Mouse (Mus musculus) ES-E14 (cell line): ENCODE data around the gene Megf9. TPM values are rescaled to one million over a fixed set of nuclear protein-coding genes. Genes with fewer than 3 reads are reported as not detected.

Experiments used
- DNase-seq: peaks from one replicate; pipeline ENCODE4 v3.0.0-alpha.2; 2013; ENCODE audit warnings: low read depth, low spot score
- H3K27ac ChIP-seq: 2 replicates; pipeline ENCODE4 v1.5.1; 2012; ENCODE audit warnings: low read depth, mild to moderate bottlenecking, low read length, moderate library complexity, mixed read lengths; ENCODE audit not compliant: poor library complexity, insufficient read depth, severe bottlenecking
- H3K36me3 ChIP-seq: 2 replicates; pipeline ENCODE4 v1.6.1; 2012; ENCODE audit warnings: mild to moderate bottlenecking, low read length, moderate library complexity, mixed read lengths; ENCODE audit not compliant: control insufficient read depth, poor library complexity, insufficient read depth, severe bottlenecking
- H3K4me1 ChIP-seq, 2 experiments: fragments of 150-350 bp in 1 of 2; sonication (generic) in 1 of 2; 2 replicates each; pipeline ENCODE4 v1.6.1; 2012; ENCODE audit warnings: low read length in 2 of 2, mild to moderate bottlenecking in 1 of 2, mixed read lengths in 1 of 2; ENCODE audit not compliant: control insufficient read depth in 2 of 2, insufficient read depth in 2 of 2, poor library complexity in 1 of 2
- H3K4me3 ChIP-seq, 2 experiments: fragments of 150-350 bp in 1 of 2; sonication (generic) in 1 of 2; 2 replicates each; pipeline ENCODE4 v1.5.1; 2012; ENCODE audit warnings: low read length in 2 of 2, low read depth in 1 of 2, mild to moderate bottlenecking in 1 of 2, mixed read lengths in 1 of 2; ENCODE audit not compliant: insufficient read depth in 1 of 2, poor library complexity in 1 of 2, severe bottlenecking in 1 of 2
- H3K9ac ChIP-seq: 2 replicates; pipeline ENCODE4 v1.6.1; 2012; ENCODE audit warnings: low read depth, mild to moderate bottlenecking, low read length, mixed read lengths; ENCODE audit not compliant: poor library complexity, insufficient read depth, severe bottlenecking
- H3K9me3 ChIP-seq: fragments of 150-350 bp; sonication (generic); 2 replicates; pipeline ENCODE4 v1.6.1; 2012; ENCODE audit warnings: low read depth, mild to moderate bottlenecking, low read length; ENCODE audit not compliant: control insufficient read depth, insufficient read depth
- CHD2 ChIP-seq: IDR thresholded peaks from 2 replicates; pipeline ENCODE4 v1.6.1; 2014; ENCODE audit warnings: mild to moderate bottlenecking, low read depth, low read length, inconsistent platforms
- HCFC1 ChIP-seq: IDR thresholded peaks from 2 replicates; pipeline ENCODE4 v1.6.1; 2012; ENCODE audit warnings: low read length, inconsistent platforms, borderline replicate concordance; ENCODE audit not compliant: insufficient read depth
- MAFK ChIP-seq: IDR thresholded peaks from 2 replicates; pipeline ENCODE4 v1.6.1; 2014; ENCODE audit warnings: mild to moderate bottlenecking, low read depth, low read length, inconsistent platforms; ENCODE audit not compliant: insufficient read depth
- ZC3H11A ChIP-seq: IDR thresholded peaks from 2 replicates; pipeline ENCODE4 v1.6.1; 2012; ENCODE audit warnings: low read depth, mild to moderate bottlenecking, inconsistent platforms, low read length, borderline replicate concordance
- ZNF384 ChIP-seq: IDR thresholded peaks from 2 replicates; pipeline ENCODE4 v1.6.1; 2012; ENCODE audit warnings: low read depth, low read length, inconsistent platforms
- in situ Hi-C, 2 experiments: fragments of 600-800 bp; cut with MboI; formaldehyde crosslinking; loops; one replicate each; pipeline ENCODE4 v1.15.1; 2025; ENCODE audit warnings: low sequenced_read_pairs in 2 of 2, inconsistent platforms in 1 of 2; ENCODE audit not compliant: unreplicated experiment in 2 of 2
- total RNA-seq: library from RNA; depleted of rRNA; stranded (reverse); fragments of 300-350 nt; gene quantifications from 2 replicates; pipeline ENCODE4 v1.2.3, GENCODE M21; 2012

The Megf9 gene
- total RNA-seq, 1 experiment, result 2.2 TPM

DNA sequence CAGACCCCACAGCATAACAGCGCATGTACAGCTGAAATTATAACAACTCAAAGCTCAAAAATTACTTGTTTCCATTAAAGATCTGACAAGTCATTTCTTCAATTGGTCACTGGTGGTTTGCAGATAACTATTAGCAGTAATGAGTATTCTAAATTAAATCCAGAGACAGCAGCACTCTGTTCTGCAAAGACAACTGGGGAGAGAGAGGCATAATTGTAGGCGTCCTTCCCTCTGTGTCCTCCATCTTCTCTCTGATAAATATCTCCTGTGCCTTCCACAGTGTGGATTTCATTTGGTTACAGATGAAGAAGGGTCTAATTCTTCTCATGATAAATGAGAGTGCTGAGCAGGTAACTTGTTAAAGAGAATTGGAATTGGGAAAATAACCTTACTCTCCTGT, 135.7 kb downstream of the Megf9 start:
- no peak overlapping the region for H3K9ac ChIP-seq
- H3K9me3 ChIP-seq, result no peaks in the 10 kb centered on the region
- no peak overlapping the region for H3K4me3 ChIP-seq
- TF ChIP-seq CHD2 (no peak), ZC3H11A (no peak), MAFK (no peak), HCFC1 (no peak), ZNF384 (no peak)
- peaks cover 29% of the 10 kb centered on the region for H3K36me3 ChIP-seq
- in situ Hi-C loops, result no loop called here
- no peak overlapping the region for H3K27ac ChIP-seq
- no peak for DNase-seq
- H3K4me1 ChIP-seq, result no peaks in the 10 kb centered on the region; a peak in 1 of 4 replicates

DNA sequence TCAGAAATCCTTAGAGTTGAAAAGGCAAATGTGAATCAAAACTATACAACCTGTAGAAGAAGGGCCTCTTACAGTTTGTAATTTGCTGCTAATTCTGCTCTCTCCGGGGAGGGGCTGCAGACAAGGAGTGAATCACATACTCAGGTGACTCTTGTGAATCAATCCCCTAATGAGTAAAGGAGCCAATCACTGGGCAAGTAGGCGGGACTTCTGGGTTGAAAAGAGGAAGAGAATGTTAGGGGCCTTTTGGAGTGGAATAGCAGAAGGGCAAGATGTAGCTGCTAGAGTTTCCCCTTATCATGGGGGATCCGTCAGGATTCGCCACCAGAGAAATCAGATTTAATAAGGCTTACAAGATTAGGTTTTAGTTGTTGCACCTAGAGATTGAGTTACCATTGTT, 136.7 kb downstream of the Megf9 start:
- Histone ChIP-seq H3K4me3 (peak overlapping the region; percentile 17 to 33; a peak in 2 of 4 replicates), H3K4me1 (no peaks in the 10 kb centered on the region; a peak in 1 of 4 replicates), H3K9ac (no peak overlapping the region; the same call in 1 of the 2 replicates), H3K27ac (no peak overlapping the region), H3K36me3 (peaks cover 30% of the 10 kb centered on the region), H3K9me3 (no peaks in the 10 kb centered on the region)
- in situ Hi-C loops, result no loop called here
- DNase-seq, result no peak
- TF ChIP-seq CHD2 (no peak), MAFK (no peak), ZNF384 (no peak), ZC3H11A (no peak), HCFC1 (no peak)

DNA sequence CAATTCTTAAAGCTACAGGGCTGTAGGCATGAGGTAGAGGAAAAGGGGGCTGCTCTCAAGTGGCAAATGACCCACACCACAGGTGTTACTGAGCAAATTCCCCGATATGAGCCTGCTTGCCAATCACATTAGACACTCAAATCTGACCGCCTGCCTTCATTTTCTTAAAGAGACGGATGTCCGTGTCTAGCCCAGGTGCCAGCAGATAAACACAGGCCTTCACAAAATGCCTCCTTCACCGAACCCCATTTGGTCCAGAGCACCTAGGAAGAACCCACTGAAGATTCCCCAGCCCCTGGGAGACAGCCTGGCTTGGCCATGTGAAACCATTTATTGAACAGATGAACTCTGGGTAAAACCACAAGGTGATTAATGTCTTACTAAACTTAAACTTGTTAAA, 138.1 kb downstream of the Megf9 start:
- Histone ChIP-seq H3K36me3 (peaks cover 26% of the 10 kb centered on the region), H3K27ac (no peak overlapping the region), H3K9me3 (no peaks in the 10 kb centered on the region), H3K4me3 (no peak overlapping the region), H3K9ac (no peak overlapping the region), H3K4me1 (no peaks in the 10 kb centered on the region; a peak in 1 of 4 replicates)
- in situ Hi-C loops, result no loop called here
- TF ChIP-seq ZNF384, result no peak
- no peak for TF ChIP-seq HCFC1
- no peak for TF ChIP-seq CHD2
- no peak for TF ChIP-seq ZC3H11A
- TF ChIP-seq MAFK, result no peak
- DNase-seq, result no peak

DNA sequence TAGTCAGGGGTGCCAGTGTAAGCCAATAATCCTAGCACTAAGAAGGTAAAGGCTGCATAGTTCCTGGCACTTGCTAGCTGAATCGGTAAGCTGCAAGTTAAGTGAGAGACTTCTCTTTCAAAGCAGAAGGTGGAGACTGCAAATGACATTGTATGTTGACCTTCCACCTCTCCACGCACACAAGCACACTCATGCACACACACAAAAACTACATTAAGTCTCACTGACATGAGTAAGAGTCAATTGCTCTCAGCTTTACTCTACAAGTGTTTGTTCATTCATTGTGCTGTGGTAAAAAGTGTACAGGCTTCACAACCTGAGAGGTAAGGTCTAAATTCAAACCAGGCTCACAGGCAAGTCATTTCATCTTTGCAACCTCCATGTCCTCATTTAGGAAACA, 140.1 kb downstream of the Megf9 start:
- H3K4me3 ChIP-seq, result no peak overlapping the region
- H3K9ac ChIP-seq, result no peak overlapping the region
- DNase-seq, result no peak
- H3K9me3 ChIP-seq, result no peaks in the 10 kb centered on the region
- no peak overlapping the region for H3K27ac ChIP-seq
- in situ Hi-C loops, result no loop called here
- no peak for TF ChIP-seq CHD2
- TF ChIP-seq HCFC1, result no peak
- TF ChIP-seq MAFK, result no peak
- no peak for TF ChIP-seq ZC3H11A
- TF ChIP-seq ZNF384, result no peak
- H3K36me3 ChIP-seq, result peaks cover 24% of the 10 kb centered on the region
- H3K4me1 ChIP-seq, result no peaks in the 10 kb centered on the region; a peak in 1 of 4 replicates

DNA sequence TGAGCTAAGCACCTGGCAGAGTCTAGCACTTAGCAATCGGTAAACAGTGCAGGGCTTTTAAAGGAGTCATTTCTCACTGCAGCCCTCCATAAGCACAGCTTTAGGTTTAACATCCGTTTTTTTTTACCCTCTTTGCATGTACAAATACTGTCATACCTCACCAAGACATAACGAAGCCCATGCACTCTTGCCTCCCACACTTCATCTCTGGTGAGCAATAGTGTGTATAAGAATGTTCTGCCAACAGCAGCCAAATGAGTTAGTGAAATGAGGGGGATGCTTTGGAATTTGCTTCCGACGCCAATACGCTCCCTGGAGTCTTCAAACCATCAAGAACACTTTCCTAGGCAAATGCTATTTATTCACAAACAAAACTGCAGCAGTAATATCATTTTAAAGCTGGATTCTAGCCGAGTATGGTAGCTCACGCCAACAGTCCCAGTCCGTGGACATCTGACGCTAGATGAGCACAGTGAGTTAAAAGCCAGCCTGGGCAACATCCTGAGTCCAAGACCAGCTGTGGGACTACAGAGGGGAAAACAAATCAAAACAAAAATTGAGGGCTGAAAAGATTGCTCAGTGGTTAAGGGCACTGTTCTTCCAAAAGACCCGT, 142.9 kb downstream of the Megf9 start:
- H3K9me3 ChIP-seq, result no peaks in the 10 kb centered on the region
- no peak overlapping the region for H3K9ac ChIP-seq
- TF ChIP-seq ZC3H11A (no peak), CHD2 (no peak), ZNF384 (no peak), HCFC1 (no peak), MAFK (no peak)
- no peak for DNase-seq
- in situ Hi-C loops, result no loop called here
- no peak overlapping the region for H3K4me3 ChIP-seq
- H3K4me1 ChIP-seq, result no peaks in the 10 kb centered on the region
- peaks cover 20% of the 10 kb centered on the region for H3K36me3 ChIP-seq
- no peak overlapping the region for H3K27ac ChIP-seq
